Mouse (Mus musculus) embryonic facial prominence, embryonic 11.5 days (tissue): ENCODE measurements around the gene Ncan. TPM values are rescaled to one million over a fixed set of nuclear protein-coding genes. Genes with fewer than 3 reads are reported as not detected.

Experiments used
- ATAC-seq: fragments of 200-750 bp; cut with Nextera tagmentation; replicated peaks from 2 replicates; pipeline ENCODE4 v1.8.0; 2017; ENCODE audit warnings: low read depth; ENCODE audit not compliant: insufficient number of reproducible peaks, low FRiP score, low TSS enrichment
- DNase-seq: peaks from one replicate; pipeline ENCODE4 v3.0.0-alpha.2; 2015; ENCODE audit warnings: low spot score
- H3K27ac ChIP-seq: fragments of 300-500 bp; sonication (generic); replicated peaks from 2 replicates; pipeline ENCODE4 v1.5.1; 2014; ENCODE audit warnings: mild to moderate bottlenecking, low read depth, low read length, control low read depth
- H3K27me3 ChIP-seq: fragments of 300-500 bp; sonication (generic); 2 replicates; pipeline ENCODE4 v1.6.1; 2014; ENCODE audit warnings: mild to moderate bottlenecking, low read length, moderate library complexity, mixed read lengths; ENCODE audit not compliant: control insufficient read depth, insufficient read depth
- H3K36me3 ChIP-seq: fragments of 300-500 bp; sonication (generic); replicated peaks from 2 replicates; pipeline ENCODE4 v1.6.1; 2014; ENCODE audit warnings: low read depth, mild to moderate bottlenecking, low read length, moderate library complexity, mixed read lengths; ENCODE audit not compliant: control insufficient read depth, insufficient read depth
- H3K4me1 ChIP-seq: fragments of 300-500 bp; sonication (generic); 2 replicates; pipeline ENCODE4 v1.6.1; 2014; ENCODE audit warnings: low read length, mixed read lengths; ENCODE audit not compliant: control insufficient read depth, insufficient read depth
- H3K4me2 ChIP-seq: fragments of 300-500 bp; sonication (generic); 2 replicates; pipeline ENCODE4 v1.6.1; 2014; ENCODE audit warnings: low read depth, mild to moderate bottlenecking, control low read depth, low read length, moderate library complexity
- H3K4me3 ChIP-seq: fragments of 300-500 bp; sonication (generic); 2 replicates; pipeline ENCODE4 v1.5.1; 2014; ENCODE audit warnings: low read depth, low read length, control low read depth
- H3K9ac ChIP-seq: fragments of 300-500 bp; sonication (generic); replicated peaks from 2 replicates; pipeline ENCODE4 v1.6.1; 2014; ENCODE audit warnings: mild to moderate bottlenecking, control low read depth, low read length
- H3K9me3 ChIP-seq: fragments of 300-500 bp; sonication (generic); replicated peaks from 2 replicates; pipeline ENCODE4 v1.6.1; 2016; ENCODE audit warnings: mild to moderate bottlenecking, low read length, inconsistent platforms, mixed read lengths; ENCODE audit not compliant: control insufficient read depth
- WGBS: fragments of 180-500 bp; shearing (Covaris S2); extraction: QIAGEN DNeasy Blood & Tissue Kit; methylation state at CpG from one replicate; pipeline ENCODE4 v1.1.7; 2014; 5-methylcytosine and 5-hydroxymethylcytosine counted together
- polyA plus RNA-seq: library from polyadenylated mRNA; unstranded; fragments of >200 nt; fragmentation: Nextera tagmentation; extraction: Ambion mirVana; gene quantifications from 2 replicates; pipeline ENCODE4 v1.2.1, GENCODE M21; 2014

Gene Ncan
- polyA plus RNA-seq, 1 experiment from 2014 or later = 6.4 TPM

GRCm38 (mm10) chr8:70086151-70086550, 34.5 kb downstream of the Ncan start:
- H3K9ac ChIP-seq = no peak overlapping the region
- no peak overlapping the region for H3K4me2 ChIP-seq
- DNase-seq (no peak), ATAC-seq (no peak)
- H3K9me3 ChIP-seq = no peaks in the 10 kb centered on the region
- peaks cover 79% of the 10 kb centered on the region for H3K27me3 ChIP-seq
- no peak overlapping the region for H3K4me3 ChIP-seq
- no peaks in the 10 kb centered on the region for H3K36me3 ChIP-seq
- WGBS = 43% methylated on average over 1 of the region's 1 CpGs
- no peak overlapping the region for H3K27ac ChIP-seq
- H3K4me1 ChIP-seq = peaks cover 8% of the 10 kb centered on the region; the same call in 1 of the 2 replicates

GRCm38 (mm10) chr8:70084191-70085065, 36.2 kb downstream of the Ncan start:
- peak overlapping the region; percentile 41 for H3K9ac ChIP-seq
- H3K36me3 ChIP-seq = no peaks in the 10 kb centered on the region
- WGBS = 1% methylated on average over 71 of the region's 71 CpGs
- DNase-seq (peak; percentile 33), ATAC-seq (no peak; the same call in 1 of the 2 replicates)
- peak overlapping the region; percentile 32 for H3K4me3 ChIP-seq
- no peak overlapping the region for H3K27ac ChIP-seq
- peak overlapping the region; percentile 56 for H3K4me2 ChIP-seq
- H3K27me3 ChIP-seq = peaks cover 73% of the 10 kb centered on the region
- H3K9me3 ChIP-seq = no peaks in the 10 kb centered on the region
- peaks cover 8% of the 10 kb centered on the region; the same call in 1 of the 2 replicates for H3K4me1 ChIP-seq

- under 1% methylated on average over 25 of the region's 26 CpGs for WGBS
Measured at GRCm38 (mm10) chr8:70083285-70083684, 37.4 kb downstream of the Ncan start, which contains the start of gene Hapln4. Gene Hapln4 (plus strand): TSS chr8:70083457.

GRCm38 (mm10) chr8:70081976-70082375, 38.7 kb downstream of the Ncan start:
- peaks cover 48% of the 10 kb centered on the region for H3K27me3 ChIP-seq
- no peak overlapping the region for H3K4me3 ChIP-seq
- DNase-seq = no peak

More at GRCm38 (mm10) chr8:70083285-70083684, 37.4 kb downstream of the Ncan start, which contains the start of gene Hapln4:
- H3K4me3 ChIP-seq = peak within 1 kb of the TSS; percentile 32
- H3K36me3 ChIP-seq = no peaks in the 10 kb centered on the region
- H3K27ac ChIP-seq = no peak within 1 kb of the TSS
- DNase-seq (peak; percentile 68), ATAC-seq (no peak)
- peaks cover 8% of the 10 kb centered on the region; the same call in 1 of the 2 replicates for H3K4me1 ChIP-seq
- H3K9ac ChIP-seq = peak within 1 kb of the TSS; percentile 41
- peak within 1 kb of the TSS; percentile 56 for H3K4me2 ChIP-seq
- H3K27me3 ChIP-seq = peaks cover 61% of the 10 kb centered on the region
- no peaks in the 10 kb centered on the region for H3K9me3 ChIP-seq

GRCm38 (mm10) chr8:70073682-70074081, 47.0 kb downstream of the Ncan start:
- H3K27ac ChIP-seq = no peak overlapping the region
- no peaks in the 10 kb centered on the region for H3K4me1 ChIP-seq
- H3K4me3 ChIP-seq = no peak overlapping the region
- no peaks in the 10 kb centered on the region for H3K27me3 ChIP-seq
- no peaks in the 10 kb centered on the region; the same call in 1 of the 2 replicates for H3K36me3 ChIP-seq
- H3K9me3 ChIP-seq = no peaks in the 10 kb centered on the region
- H3K4me2 ChIP-seq = no peak overlapping the region
- H3K9ac ChIP-seq = no peak overlapping the region
- no peak for DNase-seq
- no peak for ATAC-seq
- WGBS = 92% methylated on average over 1 of the region's 1 CpGs

More at GRCm38 (mm10) chr8:70081976-70082375, 38.7 kb downstream of the Ncan start:
- WGBS = 89% methylated on average over 2 of the region's 2 CpGs
- ATAC-seq = no peak
- Histone ChIP-seq H3K36me3 (no peaks in the 10 kb centered on the region), H3K4me1 (peaks cover 4% of the 10 kb centered on the region; the same call in 1 of the 2 replicates), H3K27ac (no peak overlapping the region), H3K9ac (no peak overlapping the region), H3K4me2 (no peak overlapping the region), H3K9me3 (no peaks in the 10 kb centered on the region)

GRCm38 (mm10) chr8:70073120-70073519, 47.6 kb downstream of the Ncan start:
- DNase-seq (no peak), ATAC-seq (no peak)
- Histone ChIP-seq H3K27ac (no peak overlapping the region), H3K9me3 (no peaks in the 10 kb centered on the region), H3K4me3 (no peak overlapping the region), H3K4me2 (peak overlapping the region; percentile 29; the same call in 1 of the 2 replicates), H3K36me3 (peaks cover under 1% of the 10 kb centered on the region), H3K4me1 (no peaks in the 10 kb centered on the region), H3K9ac (no peak overlapping the region), H3K27me3 (no peaks in the 10 kb centered on the region)
- WGBS = 56% methylated on average over 8 of the region's 8 CpGs

GRCm38 (mm10) chr8:70072441-70073069, 48.1 kb downstream of the Ncan start, which contains the start of gene Tm6sf2:
Gene Tm6sf2 (plus strand): TSS chr8:70072924.
- Histone ChIP-seq H3K9ac (0 out of 2 replicates have a peak within 1 kb of the TSS, but pooled peaks have one; percentile 18), H3K36me3 (peaks cover 2% of the 10 kb centered on the region), H3K27ac (no peak within 1 kb of the TSS), H3K4me1 (no peaks in the 10 kb centered on the region), H3K4me3 (no peak within 1 kb of the TSS), H3K9me3 (no peaks in the 10 kb centered on the region), H3K4me2 (peak within 1 kb of the TSS; percentile 29), H3K27me3 (no peaks in the 10 kb centered on the region)
- WGBS = 13% methylated on average over 23 of the region's 27 CpGs
- DNase-seq (no peak), ATAC-seq (peak; percentile 57)
